Mouse (Mus musculus) liver, postnatal 0 days (tissue): Measurements from ENCODE around the gene 4930486L24Rik.

ENCODE experiments used
- CTCF ChIP-seq: sonication (generic); IDR thresholded peaks from 2 replicates; pipeline ENCODE4 v1.5.1; 2016; ENCODE audit warnings: antibody characterized with exemption, low read depth
- EP300 ChIP-seq: IDR thresholded peaks from 2 replicates; pipeline ENCODE4 v1.6.1; 2016; ENCODE audit warnings: antibody characterized with exemption, low read depth, mild to moderate bottlenecking

GRCm38 (mm10) chr13:60848241-60849120, 15.8 kb downstream of the 4930486L24Rik start:
- TF ChIP-seq CTCF (no peak), EP300 (0 out of 2 replicates have a peak, but pooled peaks have one; percentile 18)
